Mouse (Mus musculus) midbrain, embryonic 14.5 days (tissue): Measurements from ENCODE around the gene Tars2. TPM values are rescaled to one million over a fixed set of nuclear protein-coding genes. Genes with fewer than 3 reads are reported as not detected.

Experiments
- ATAC-seq: fragments of 200-750 bp; cut with Nextera tagmentation; 2 replicates; pipeline ENCODE4 v1.8.0; 2017; ENCODE audit warnings: moderate number of reproducible peaks, moderate library complexity; ENCODE audit not compliant: low FRiP score, low TSS enrichment
- DNase-seq: peaks from one replicate; pipeline ENCODE4 v3.0.0-alpha.2; 2015
- H3K27ac ChIP-seq: fragments of 300-500 bp; sonication (generic); replicated peaks from 2 replicates; pipeline ENCODE4 v1.5.1; 2014; ENCODE audit warnings: mild to moderate bottlenecking, low read depth, low read length, moderate library complexity
- H3K27me3 ChIP-seq: fragments of 300-500 bp; sonication (generic); 2 replicates; pipeline ENCODE4 v1.6.1; 2014; ENCODE audit warnings: low read length, control low read depth, mixed read lengths; ENCODE audit not compliant: control insufficient read depth, insufficient read depth
- H3K36me3 ChIP-seq: fragments of 300-500 bp; sonication (generic); 2 replicates; pipeline ENCODE4 v1.6.1; 2014; ENCODE audit warnings: low read length, control low read depth; ENCODE audit not compliant: control insufficient read depth, insufficient read depth
- H3K4me1 ChIP-seq: fragments of 300-500 bp; sonication (generic); 2 replicates; pipeline ENCODE4 v1.6.1; 2014; ENCODE audit warnings: mild to moderate bottlenecking, antibody characterized with exemption, low read length, control low read depth; ENCODE audit not compliant: control insufficient read depth, insufficient read depth
- H3K4me2 ChIP-seq: fragments of 300-500 bp; sonication (generic); 2 replicates; pipeline ENCODE4 v1.6.1; 2014; ENCODE audit warnings: mild to moderate bottlenecking, low read length, moderate library complexity
- H3K4me3 ChIP-seq: fragments of 300-500 bp; sonication (generic); replicated peaks from 2 replicates; pipeline ENCODE4 v1.5.1; 2014; ENCODE audit warnings: low read depth, low read length
- H3K9ac ChIP-seq: fragments of 300-500 bp; sonication (generic); replicated peaks from 2 replicates; pipeline ENCODE4 v1.6.1; 2014; ENCODE audit warnings: mild to moderate bottlenecking, low read length, moderate library complexity
- H3K9me3 ChIP-seq: fragments of 300-500 bp; sonication (generic); 2 replicates; pipeline ENCODE4 v1.6.1; 2016; ENCODE audit warnings: low read length, control low read depth, mixed read lengths; ENCODE audit not compliant: control insufficient read depth
- WGBS: fragments of 180-500 bp; shearing (Covaris S2); extraction: QIAGEN DNeasy Blood & Tissue Kit; methylation state at CpG from one replicate; pipeline ENCODE4 v1.1.7; 2014; 5-methylcytosine and 5-hydroxymethylcytosine counted together
- polyA plus RNA-seq: library from polyadenylated mRNA; unstranded; fragments of >200 nt; fragmentation: Nextera tagmentation; extraction: Ambion mirVana; gene quantifications from 2 replicates; pipeline ENCODE4 v1.2.1, GENCODE M21; 2014

Tars2 gene
- polyA plus RNA-seq, 1 experiment from 2014 or later, result 52.3 TPM

GRCm38 (mm10) chr3:95754345-95755206 lies 5.4 kb downstream of the Tars2 start:
- peak; percentile 99 for ATAC-seq
- WGBS, result under 1% methylated on average over 30 of the region's 30 CpGs
- H3K9ac ChIP-seq, result peak overlapping the region; percentile 62
- 0 out of 2 replicates have a peak, but pooled peaks cover 7% of the 10 kb centered on the region for H3K4me1 ChIP-seq
- H3K36me3 ChIP-seq, result peaks cover 26% of the 10 kb centered on the region
- peak overlapping the region; percentile 82 for H3K4me2 ChIP-seq
- peak; percentile 95 for DNase-seq
- H3K27ac ChIP-seq, result peak overlapping the region; percentile 69
- H3K27me3 ChIP-seq, result no peaks in the 10 kb centered on the region
- H3K9me3 ChIP-seq, result no peaks in the 10 kb centered on the region
- peak overlapping the region; percentile 77 for H3K4me3 ChIP-seq

DNA sequence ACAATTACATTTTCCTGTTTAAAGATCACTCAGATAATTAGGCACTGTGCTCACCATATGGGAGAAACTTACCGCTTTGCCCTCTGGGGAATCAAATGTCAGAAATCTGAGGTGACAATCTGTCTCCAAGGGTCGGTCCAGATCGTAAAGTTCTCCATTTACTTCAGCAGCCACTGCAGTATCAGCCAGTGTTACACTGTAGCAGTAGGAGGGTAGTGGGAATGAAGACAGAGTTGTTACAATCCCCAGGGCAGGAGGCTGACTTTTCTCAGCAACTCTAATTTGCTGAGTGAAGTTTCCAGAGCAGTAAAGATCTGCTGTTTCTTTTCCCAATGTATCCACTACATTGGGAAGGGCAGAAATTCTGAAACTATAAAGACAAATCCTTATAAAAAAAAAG lies 7.1 kb downstream of the Tars2 start:
- no peak overlapping the region for H3K9ac ChIP-seq

DNA sequence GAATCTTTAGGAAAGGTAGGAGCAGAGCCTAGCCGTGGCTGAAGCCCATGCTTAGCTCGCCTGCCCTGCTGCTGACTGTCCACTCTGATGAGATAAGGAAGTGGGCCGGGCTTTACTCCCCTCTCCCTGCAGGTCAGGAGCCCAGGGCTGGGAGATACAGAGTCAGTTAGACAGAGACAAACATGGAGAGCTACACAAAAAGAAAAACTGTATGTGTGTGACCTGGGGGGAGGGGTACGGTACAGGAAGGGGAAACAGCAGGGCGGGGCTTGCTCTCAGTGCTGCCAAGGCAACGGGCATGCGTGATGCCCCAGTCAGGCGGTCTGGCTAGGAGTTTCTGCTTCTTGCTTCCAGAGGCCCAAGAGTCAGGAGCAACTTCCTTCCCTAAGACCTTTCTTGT lies 19.6 kb downstream of the Tars2 start:
- DNase-seq (no peak), ATAC-seq (no peak)
- no peaks in the 10 kb centered on the region for H3K27me3 ChIP-seq
- peaks cover 77% of the 10 kb centered on the region for H3K36me3 ChIP-seq
- WGBS, result 86% methylated on average over 8 of the region's 8 CpGs
- no peak overlapping the region for H3K27ac ChIP-seq
- no peak overlapping the region for H3K4me3 ChIP-seq
- no peaks in the 10 kb centered on the region for H3K9me3 ChIP-seq
- H3K4me2 ChIP-seq, result no peak overlapping the region
- no peaks in the 10 kb centered on the region for H3K4me1 ChIP-seq
- H3K9ac ChIP-seq, result no peak overlapping the region

More for the DNA sequence above, 7.1 kb downstream of the Tars2 start:
- peaks cover 41% of the 10 kb centered on the region for H3K36me3 ChIP-seq
- no peaks in the 10 kb centered on the region for H3K27me3 ChIP-seq
- 97% methylated on average over 3 of the region's 3 CpGs for WGBS
- DNase-seq (no peak), ATAC-seq (no peak)
- H3K4me1 ChIP-seq, result 0 out of 2 replicates have a peak, but pooled peaks cover 7% of the 10 kb centered on the region
- no peaks in the 10 kb centered on the region for H3K9me3 ChIP-seq
- H3K4me2 ChIP-seq, result no peak overlapping the region
- no peak overlapping the region for H3K27ac ChIP-seq
- H3K4me3 ChIP-seq, result no peak overlapping the region

DNA sequence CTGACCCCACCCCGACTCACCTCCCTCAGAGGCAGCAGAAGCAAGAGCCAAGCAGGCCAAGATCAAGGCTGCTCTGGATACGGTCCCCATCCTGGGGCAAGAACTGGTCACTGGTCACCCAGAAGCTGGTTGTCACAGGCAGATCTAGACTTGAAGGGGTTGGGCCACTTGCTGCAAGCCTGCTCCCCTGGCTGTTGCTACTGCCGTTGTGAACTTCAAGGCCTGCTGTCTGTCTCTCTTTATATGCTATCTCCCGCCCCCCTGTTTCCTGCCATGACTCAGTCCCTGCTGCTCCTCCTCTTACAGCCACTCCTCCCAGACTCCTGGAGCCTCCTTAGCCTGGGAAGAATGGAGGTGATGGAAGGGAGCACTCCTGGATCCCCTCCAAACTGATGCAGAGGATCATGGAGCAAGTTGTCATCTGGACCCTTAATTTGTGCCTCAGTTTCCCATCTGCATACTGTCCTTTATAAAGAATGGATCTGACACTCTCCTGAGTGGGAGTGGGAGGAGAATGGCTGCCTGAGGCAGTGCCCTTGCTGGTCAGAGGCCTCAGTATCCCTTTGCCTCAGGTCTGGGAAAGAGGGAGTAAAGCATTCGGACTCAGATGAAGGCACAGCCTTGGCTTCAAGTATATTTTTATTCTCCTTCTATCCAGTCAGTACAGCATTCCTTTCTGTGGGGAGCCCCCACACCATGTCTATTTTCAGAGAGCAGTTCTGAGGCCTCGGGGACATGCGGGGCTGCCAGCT lies 20.5 kb downstream of the Tars2 start, which contains the start of gene Ecm1:
Gene Ecm1 (minus strand): TSS at position 217 of the 752 bp plus-strand sequence.
- no peaks in the 10 kb centered on the region for H3K9me3 ChIP-seq
- DNase-seq (no peak), ATAC-seq (no peak)
- H3K27ac ChIP-seq, result no peak within 1 kb of the TSS
- H3K4me1 ChIP-seq, result no peaks in the 10 kb centered on the region
- no peaks in the 10 kb centered on the region for H3K27me3 ChIP-seq
- 85% methylated on average over 7 of the region's 7 CpGs for WGBS
- H3K36me3 ChIP-seq, result peaks cover 76% of the 10 kb centered on the region
- H3K9ac ChIP-seq, result no peak within 1 kb of the TSS
- H3K4me2 ChIP-seq, result no peak within 1 kb of the TSS
- no peak within 1 kb of the TSS for H3K4me3 ChIP-seq

DNA sequence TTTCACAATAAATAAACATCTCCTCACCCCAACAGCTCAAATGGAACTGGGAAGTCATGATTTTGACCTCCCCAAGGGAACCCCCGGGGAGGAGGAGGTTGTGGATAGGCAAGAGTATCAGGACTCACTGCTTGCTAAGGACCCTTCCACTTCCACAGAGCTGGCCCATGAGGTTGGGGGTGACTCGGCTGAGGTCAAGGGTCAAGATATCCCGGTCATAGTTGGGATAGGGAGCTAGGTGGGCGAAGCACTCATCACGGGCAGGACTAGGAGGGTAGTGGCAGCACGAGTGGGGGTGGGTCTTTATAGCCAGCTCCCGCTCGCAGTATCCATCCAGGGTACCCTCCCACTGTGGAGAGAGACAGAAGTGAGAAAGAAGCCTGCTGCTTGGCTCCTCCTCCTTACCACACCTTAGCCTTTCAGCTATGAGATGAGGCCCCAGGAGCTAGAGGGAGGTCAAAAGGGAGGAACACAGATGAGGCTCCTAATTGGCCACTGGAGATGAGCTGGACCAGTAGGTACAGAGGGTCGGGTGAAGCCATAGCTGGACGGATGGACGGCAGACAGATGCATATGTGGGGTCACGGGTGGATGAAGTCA lies 24.8 kb downstream of the Tars2 start:
- H3K9me3 ChIP-seq, result no peaks in the 10 kb centered on the region
- H3K4me3 ChIP-seq, result no peak overlapping the region
- H3K4me1 ChIP-seq, result no peaks in the 10 kb centered on the region
- WGBS, result 90% methylated on average over 12 of the region's 12 CpGs
- peaks cover 45% of the 10 kb centered on the region for H3K36me3 ChIP-seq
- H3K27ac ChIP-seq, result no peak overlapping the region
- ATAC-seq (no peak), DNase-seq (no peak)
- no peaks in the 10 kb centered on the region for H3K27me3 ChIP-seq
- no peak overlapping the region for H3K4me2 ChIP-seq
- H3K9ac ChIP-seq, result no peak overlapping the region

- Histone ChIP-seq H3K27ac (no peak overlapping the region), H3K36me3 (peaks cover 36% of the 10 kb centered on the region), H3K9ac (no peak overlapping the region), H3K27me3 (no peaks in the 10 kb centered on the region), H3K4me3 (no peak overlapping the region), H3K4me1 (no peaks in the 10 kb centered on the region), H3K9me3 (no peaks in the 10 kb centered on the region), H3K4me2 (no peak overlapping the region)
- DNase-seq, result no peak
- WGBS, result 78% methylated on average over 13 of the region's 13 CpGs
- ATAC-seq, result no peak
Observed at GRCm38 (mm10) chr3:95734092-95734702, 25.8 kb downstream of the Tars2 start.

DNA sequence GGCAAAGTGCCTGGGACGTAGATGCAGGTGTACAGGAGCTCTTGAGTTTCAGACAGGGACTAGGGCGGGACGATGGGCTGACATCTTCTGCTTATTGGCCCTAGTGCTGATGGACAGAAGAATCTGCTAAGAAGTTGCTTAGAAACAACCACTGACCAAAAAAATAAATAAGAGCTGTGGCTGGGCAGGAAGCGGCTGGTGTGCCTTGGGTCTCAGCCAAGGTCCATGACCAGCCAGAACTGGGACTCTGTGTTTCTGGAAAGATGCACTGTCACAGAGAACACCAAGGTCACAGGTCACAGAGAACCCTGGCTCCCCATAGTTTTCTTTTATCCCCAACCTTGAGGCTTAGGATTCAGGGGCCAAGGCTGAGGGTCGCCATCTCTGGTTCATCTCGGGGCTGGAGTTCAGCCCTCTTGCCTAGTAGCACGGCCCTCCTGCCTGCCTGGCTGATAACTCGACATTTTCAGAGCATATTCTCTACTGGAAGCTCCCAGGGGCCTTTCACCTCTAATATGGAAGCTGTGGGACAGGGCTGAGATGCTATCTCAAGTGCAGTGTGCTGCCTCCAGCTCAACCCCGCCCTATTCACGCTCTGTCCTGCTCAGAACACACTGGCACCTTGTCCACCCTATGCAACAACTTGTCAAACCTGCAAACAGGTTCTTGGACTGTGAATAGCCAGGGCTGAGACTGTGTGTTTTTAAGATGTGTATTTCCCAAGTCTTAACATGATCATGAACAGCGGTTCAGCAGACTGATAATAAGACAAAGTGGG lies 27.1 kb downstream of the Tars2 start:
- no peak for ATAC-seq
- H3K4me2 ChIP-seq, result no peak overlapping the region
- WGBS, result 84% methylated on average over 11 of the region's 11 CpGs
- no peak overlapping the region for H3K9ac ChIP-seq
- H3K27me3 ChIP-seq, result no peaks in the 10 kb centered on the region
- H3K36me3 ChIP-seq, result peaks cover 29% of the 10 kb centered on the region
- H3K27ac ChIP-seq, result no peak overlapping the region
- H3K9me3 ChIP-seq, result no peaks in the 10 kb centered on the region
- no peak for DNase-seq
- no peaks in the 10 kb centered on the region for H3K4me1 ChIP-seq
- H3K4me3 ChIP-seq, result no peak overlapping the region

DNA sequence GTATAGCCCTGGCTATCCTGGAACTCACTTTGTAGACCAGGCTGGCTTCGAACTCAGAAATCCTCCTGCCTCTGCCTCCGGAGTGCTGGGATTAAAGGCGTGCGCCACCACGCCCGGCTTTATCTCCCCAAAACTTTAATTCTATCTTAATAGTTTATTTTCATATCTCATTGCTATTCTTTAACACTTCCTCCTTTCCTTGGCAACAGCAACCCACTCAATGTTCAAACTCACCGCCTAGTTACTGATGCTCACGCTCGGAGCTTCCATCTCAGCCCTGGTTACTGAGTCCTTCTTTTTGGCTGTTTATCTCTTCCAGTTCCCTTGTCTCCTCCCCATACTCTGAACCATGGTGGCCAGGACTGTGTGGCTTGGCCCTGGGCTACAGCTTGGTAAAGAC lies 27.7 kb downstream of the Tars2 start:
- H3K4me3 ChIP-seq, result no peak overlapping the region
- no peaks in the 10 kb centered on the region for H3K9me3 ChIP-seq
- H3K4me2 ChIP-seq, result no peak overlapping the region
- H3K36me3 ChIP-seq, result peaks cover 29% of the 10 kb centered on the region
- DNase-seq (no peak), ATAC-seq (no peak)
- 99% methylated on average over 9 of the region's 9 CpGs for WGBS
- no peaks in the 10 kb centered on the region for H3K4me1 ChIP-seq
- no peaks in the 10 kb centered on the region for H3K27me3 ChIP-seq
- H3K27ac ChIP-seq, result no peak overlapping the region
- no peak overlapping the region for H3K9ac ChIP-seq
